Mouse (Mus musculus) testis, adult 2 months (tissue): ENCODE results near the gene Dtnb. TPM values are rescaled to one million over a fixed set of nuclear protein-coding genes. Genes with fewer than 3 reads are reported as not detected.

Experiments
- H3K27ac ChIP-seq: fragments of 200-500 bp; 2 replicates; pipeline ENCODE4 v1.5.1; 2012; ENCODE audit warnings: low read depth, low read length; ENCODE audit not compliant: control insufficient read depth, insufficient read depth
- H3K27me3 ChIP-seq: fragments of 200-500 bp; 2 replicates; pipeline ENCODE4 v1.6.1; 2012; ENCODE audit warnings: mild to moderate bottlenecking, low read length, moderate library complexity; ENCODE audit not compliant: control insufficient read depth, insufficient read depth
- H3K36me3 ChIP-seq: fragments of 200-500 bp; 2 replicates; pipeline ENCODE4 v1.6.1; 2012; ENCODE audit warnings: mild to moderate bottlenecking, low read length; ENCODE audit not compliant: control insufficient read depth, insufficient read depth
- H3K4me1 ChIP-seq: fragments of 200-500 bp; 2 replicates; pipeline ENCODE4 v1.6.1; 2012; ENCODE audit warnings: low read length; ENCODE audit not compliant: control insufficient read depth, insufficient read depth
- H3K4me3 ChIP-seq: fragments of 200-500 bp; 2 replicates; pipeline ENCODE4 v1.5.1; 2012; ENCODE audit warnings: low read depth, mild to moderate bottlenecking, low read length, moderate library complexity, mixed read lengths; ENCODE audit not compliant: control insufficient read depth
- CTCF ChIP-seq: fragments of 200-500 bp; IDR thresholded peaks from 2 replicates; pipeline ENCODE4 v1.5.1; 2012; ENCODE audit warnings: low read depth, mild to moderate bottlenecking, inconsistent platforms, low read length, moderate library complexity; ENCODE audit not compliant: control insufficient read depth, insufficient read depth, insufficient replicate concordance
- POLR2A ChIP-seq: fragments of 200-500 bp; IDR thresholded peaks from 2 replicates; pipeline ENCODE4 v1.6.1; 2012; ENCODE audit warnings: low read depth, mild to moderate bottlenecking, inconsistent platforms, low read length, moderate library complexity; ENCODE audit not compliant: control insufficient read depth
- polyA plus RNA-seq: library from polyadenylated mRNA; depleted of rRNA; stranded (reverse); fragments of >200 nt; gene quantifications from 2 replicates; pipeline ENCODE4 v1.2.3, GENCODE M21; 2012

Dtnb gene
- polyA plus RNA-seq, 1 experiment: 146 TPM

DNA sequence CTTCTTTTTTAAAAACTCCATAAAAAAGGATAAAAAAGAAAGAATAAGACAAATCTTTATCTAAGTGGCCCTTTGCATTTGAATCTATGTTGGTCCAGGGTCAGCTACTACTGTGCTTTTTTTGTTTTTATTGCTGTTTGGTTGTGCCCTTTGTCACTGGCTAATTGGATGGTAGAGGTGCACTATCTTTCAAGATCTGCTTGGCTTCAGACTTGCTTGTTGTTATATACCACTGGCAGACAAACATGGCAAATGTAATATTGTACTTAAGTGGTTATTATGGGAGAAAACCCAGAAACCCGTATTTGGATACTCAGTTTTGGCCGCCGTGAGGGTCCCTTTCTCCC is 46.8 kb downstream of the Dtnb start:
- H3K36me3 ChIP-seq: no peaks in the 10 kb centered on the region
- no peak overlapping the region for H3K27ac ChIP-seq
- no peak overlapping the region for H3K4me3 ChIP-seq
- TF ChIP-seq POLR2A (no peak), CTCF (no peak)
- no peaks in the 10 kb centered on the region for H3K4me1 ChIP-seq
- no peaks in the 10 kb centered on the region for H3K27me3 ChIP-seq

DNA sequence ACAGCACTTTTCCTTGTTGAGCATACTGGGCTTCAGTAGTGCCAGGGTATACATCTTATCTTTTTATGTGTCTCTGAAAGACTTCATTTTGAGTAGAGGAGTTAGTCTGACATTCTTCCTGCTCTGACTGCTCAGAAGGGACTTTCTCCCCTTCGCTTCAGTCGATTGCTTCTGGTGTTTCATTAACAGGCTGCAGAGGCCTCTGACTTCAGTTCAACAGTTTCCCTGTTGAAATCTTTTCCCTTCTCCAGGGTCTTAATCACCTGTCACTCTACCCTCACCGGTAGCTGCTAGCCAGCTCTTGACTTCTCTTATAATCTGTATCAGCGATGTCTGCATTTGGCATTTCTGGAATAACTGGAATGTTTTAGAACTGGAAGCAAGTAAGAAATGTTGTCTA is 54.7 kb downstream of the Dtnb start:
- H3K27me3 ChIP-seq: no peaks in the 10 kb centered on the region
- H3K4me1 ChIP-seq: no peaks in the 10 kb centered on the region
- no peak overlapping the region for H3K4me3 ChIP-seq
- no peaks in the 10 kb centered on the region for H3K36me3 ChIP-seq
- no peak overlapping the region for H3K27ac ChIP-seq
- TF ChIP-seq POLR2A: no peak
- TF ChIP-seq CTCF: no peak

DNA sequence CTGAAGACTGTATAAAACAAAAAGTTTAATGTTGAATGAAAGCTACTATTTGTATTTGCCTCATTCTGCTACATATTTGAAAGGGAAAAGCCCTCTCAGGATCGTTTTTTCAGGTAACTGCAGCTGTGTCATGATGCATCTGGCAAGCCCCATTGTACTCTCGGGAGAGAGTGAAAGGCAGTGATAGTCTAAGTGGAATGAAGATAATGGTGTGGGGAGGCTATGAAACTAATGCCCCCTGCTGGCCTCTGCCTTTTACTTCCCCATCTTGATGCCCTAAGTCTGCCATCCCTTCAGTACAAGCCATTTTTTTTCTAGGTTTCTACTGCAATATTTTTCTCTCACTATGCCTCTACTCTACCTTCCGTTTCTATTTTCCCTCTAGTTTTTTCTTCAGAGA is 69.8 kb downstream of the Dtnb start:
- Histone ChIP-seq H3K4me3 (no peak overlapping the region), H3K27ac (no peak overlapping the region), H3K27me3 (no peaks in the 10 kb centered on the region), H3K36me3 (no peaks in the 10 kb centered on the region), H3K4me1 (no peaks in the 10 kb centered on the region)
- no peak for TF ChIP-seq CTCF
- no peak for TF ChIP-seq POLR2A

DNA sequence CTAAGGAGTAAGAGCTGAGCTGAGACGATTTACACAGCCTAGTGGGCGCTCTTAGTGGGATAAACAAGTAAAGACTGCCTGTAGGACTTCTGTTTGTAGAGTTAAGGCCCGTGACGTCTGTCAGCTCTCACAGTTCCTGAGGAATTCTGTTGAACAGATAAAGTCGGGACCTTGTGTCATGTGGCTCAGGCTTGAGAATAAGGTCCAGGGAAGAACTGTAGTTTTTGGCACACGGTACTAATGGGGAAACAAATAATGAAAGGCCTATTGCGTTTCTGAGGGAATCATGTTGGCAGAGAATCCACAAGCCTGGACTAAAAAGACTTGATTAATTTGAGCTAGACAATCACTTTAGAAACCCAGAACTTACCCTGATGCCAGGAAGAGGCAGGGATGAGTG is 84.6 kb downstream of the Dtnb start:
- Histone ChIP-seq H3K36me3 (no peaks in the 10 kb centered on the region), H3K4me3 (no peak overlapping the region), H3K4me1 (no peaks in the 10 kb centered on the region; the same call in 1 of the 2 replicates), H3K27ac (no peak overlapping the region), H3K27me3 (no peaks in the 10 kb centered on the region)
- TF ChIP-seq POLR2A (no peak), CTCF (no peak)

DNA sequence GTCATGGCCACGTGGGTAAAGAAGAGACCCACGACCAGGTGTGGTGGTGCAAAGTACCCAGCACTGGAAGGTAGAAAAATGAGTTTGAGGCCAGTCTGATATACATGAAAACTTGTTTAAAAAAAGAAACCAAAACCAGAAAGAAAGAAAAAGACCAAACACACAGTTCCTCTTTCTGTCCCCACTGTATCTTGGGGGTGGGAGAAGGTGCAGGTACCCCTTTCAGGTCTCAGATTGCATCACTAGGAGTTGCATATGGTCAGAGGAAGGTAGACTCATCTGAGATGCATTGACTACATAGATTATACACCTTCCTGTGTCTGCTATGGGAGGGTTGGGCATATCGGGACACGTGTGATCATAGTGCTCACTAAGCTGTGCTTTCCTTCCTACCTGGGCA is 85.1 kb downstream of the Dtnb start:
- H3K36me3 ChIP-seq: no peaks in the 10 kb centered on the region
- H3K4me1 ChIP-seq: no peaks in the 10 kb centered on the region; the same call in 1 of the 2 replicates
- TF ChIP-seq POLR2A (no peak), CTCF (no peak)
- H3K27me3 ChIP-seq: no peaks in the 10 kb centered on the region
- no peak overlapping the region for H3K27ac ChIP-seq
- no peak overlapping the region for H3K4me3 ChIP-seq

DNA sequence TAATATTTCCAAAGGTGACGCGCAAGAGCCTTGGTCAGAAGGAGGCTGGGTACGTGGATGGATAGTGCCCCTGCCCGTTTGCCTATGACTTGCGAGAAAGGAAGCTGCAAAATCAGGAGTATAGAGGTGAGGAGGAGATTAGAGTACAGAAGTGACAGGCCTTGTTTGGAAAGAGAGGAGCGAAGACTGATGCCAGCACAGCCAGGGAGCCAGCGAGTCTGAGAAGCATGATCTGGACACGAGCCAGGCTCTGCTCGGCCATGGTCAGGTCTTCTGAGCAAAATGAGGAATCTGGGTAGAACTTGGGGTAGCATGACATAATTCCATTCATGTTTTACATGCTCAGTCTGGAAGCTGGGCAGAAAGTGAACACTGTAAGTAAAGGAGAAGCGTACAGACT is 85.6 kb downstream of the Dtnb start:
- H3K4me1 ChIP-seq: no peaks in the 10 kb centered on the region; the same call in 1 of the 2 replicates
- no peak for TF ChIP-seq CTCF
- TF ChIP-seq POLR2A: no peak
- H3K27me3 ChIP-seq: no peaks in the 10 kb centered on the region
- H3K4me3 ChIP-seq: no peak overlapping the region
- H3K36me3 ChIP-seq: no peaks in the 10 kb centered on the region
- H3K27ac ChIP-seq: no peak overlapping the region

DNA sequence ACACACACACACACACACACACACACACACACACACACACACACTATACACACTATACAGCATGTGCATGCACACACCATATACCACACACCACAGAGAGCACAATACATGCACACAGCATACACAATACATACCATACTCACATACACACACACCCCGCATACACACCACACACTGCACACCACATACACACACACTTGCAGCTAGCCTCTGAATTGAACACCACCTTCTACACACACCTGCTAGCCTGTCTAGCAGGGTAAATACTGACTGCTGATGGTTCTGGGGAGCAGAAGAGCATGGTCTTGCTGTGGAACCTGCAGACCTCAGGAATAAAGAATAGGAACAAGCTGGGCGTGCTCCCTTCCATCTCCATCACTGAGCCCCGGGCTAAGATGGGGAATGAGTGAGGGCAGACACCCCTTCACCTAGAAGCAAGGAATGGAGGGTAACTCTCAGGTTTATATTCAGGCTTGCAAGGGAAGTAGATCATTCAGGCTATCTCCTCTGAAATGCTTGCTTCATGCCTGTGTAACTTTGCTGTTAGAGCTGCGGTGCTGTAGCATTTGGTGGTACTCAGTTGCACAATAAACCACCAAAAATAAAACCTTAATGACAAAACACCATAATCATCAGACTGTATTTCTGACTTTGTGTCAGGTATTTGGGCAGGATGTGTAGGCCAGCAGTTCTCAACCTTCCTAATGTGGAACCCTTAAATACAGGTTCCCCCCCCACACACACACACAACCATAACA is 87.6 kb downstream of the Dtnb start:
- Histone ChIP-seq H3K27ac (no peak overlapping the region), H3K4me1 (no peaks in the 10 kb centered on the region; the same call in 1 of the 2 replicates), H3K4me3 (no peak overlapping the region), H3K27me3 (no peaks in the 10 kb centered on the region), H3K36me3 (no peaks in the 10 kb centered on the region)
- TF ChIP-seq CTCF (no peak), POLR2A (no peak)
